Mouse (Mus musculus) layer of hippocampus, postnatal 14 days (tissue): ENCODE results near the gene Scfd1. TPM values are rescaled to one million over a fixed set of nuclear protein-coding genes. Genes with fewer than 3 reads are reported as not detected.

Experiments
- DNase-seq, 2 experiments: peaks; one replicate each; pipeline ENCODE4 v3.0.0; 2021 to 2022; ENCODE audit warnings: low spot score in 2 of 2, mixed read lengths in 1 of 2
- total RNA-seq, 2 experiments: library from RNA; stranded (reverse); gene quantifications; 2 replicates each; pipeline ENCODE4 v1.2.3; 2021

The Scfd1 gene
- total RNA-seq, 2 experiments from 2014 or later: 39.5 to 41.8 TPM

DNA sequence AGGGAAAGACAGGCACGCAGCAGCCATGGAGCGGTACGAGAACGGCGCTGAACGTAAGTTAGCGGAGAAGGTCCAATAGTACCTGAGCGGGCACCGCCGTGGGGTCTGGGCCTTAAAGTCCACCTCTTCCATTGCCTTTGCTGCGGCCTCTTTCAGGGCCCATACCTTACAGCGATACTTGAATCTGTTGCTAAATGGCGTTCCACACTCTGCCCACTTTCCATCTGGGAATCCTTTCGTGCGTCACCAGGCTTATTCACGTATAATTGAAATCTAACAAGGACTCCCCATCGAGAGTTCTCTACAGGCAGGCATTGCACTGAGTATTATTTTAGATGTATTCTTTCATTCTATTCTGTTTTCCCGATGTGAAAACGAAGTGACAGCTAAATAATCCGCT lies 117.3 kb downstream of the Scfd1 start:
- DNase-seq: no peak

Other genes with a start within 250 kb of the Scfd1 start
- gene G2e3, start 29.4 kb upstream of the Scfd1 start, total RNA-seq: 10 to 100 TPM; 10.3 to 13.0 TPM
- 10 to 100 TPM; 12.8 to 12.9 TPM for gene Coch, start 215.8 kb downstream of the Scfd1 start, total RNA-seq